Mouse (Mus musculus): ENCODE data around the gene Impdh1. TPM values are rescaled to one million over a fixed set of nuclear protein-coding genes. Genes with fewer than 3 reads are reported as not detected.

The Impdh1 gene
- polyA plus RNA-seq, 1 experiment = 16.8 TPM

- Histone ChIP-seq H3K36me3 (ENCODE audit: control insufficient read depth, insufficient read depth, low read length) (no peaks in the 10 kb centered on the region), H3K4me3 (ENCODE audit: insufficient read depth, low read depth, low read length) (no peak overlapping the region), H3K4me1 (ENCODE audit: control insufficient read depth, insufficient read depth, low read length) (no peaks in the 10 kb centered on the region), H3K27me3 (replicated peaks; ENCODE audit: control insufficient read depth, insufficient read depth, low read length) (no peaks in the 10 kb centered on the region), H3K27ac (ENCODE audit: insufficient read depth, low read depth, low read length) (no peak overlapping the region)
- DNase-seq = no peak
- TF ChIP-seq CTCF (conservative IDR thresholded peaks at IDR 0.05; ENCODE audit: insufficient read depth, insufficient read length, low read depth, low read length) = no peak
- no peak for TF ChIP-seq POLR2A (IDR thresholded peaks at IDR 0.05; ENCODE audit: low read depth, low read length)
- WGBS = 74% methylated on average over 8 of the region's 8 CpGs
Observed at GRCm38 (mm10) chr6:29179843-29180242, 36.3 kb downstream of the Impdh1 start.

- TF ChIP-seq POLR2A (IDR thresholded peaks at IDR 0.05; ENCODE audit: low read depth, low read length) (no peak), CTCF (conservative IDR thresholded peaks at IDR 0.05; ENCODE audit: insufficient read depth, insufficient read length, low read depth, low read length) (no peak)
- WGBS = 2% methylated on average over 71 of the region's 79 CpGs
- DNase-seq = peak; percentile 52
- no peaks in the 10 kb centered on the region for H3K4me1 ChIP-seq (ENCODE audit: control insufficient read depth, insufficient read depth, low read length)
- H3K27ac ChIP-seq (ENCODE audit: insufficient read depth, low read depth, low read length) = no peak within 1 kb of the TSS
- H3K4me3 ChIP-seq (ENCODE audit: insufficient read depth, low read depth, low read length) = peak within 1 kb of the TSS; percentile 42
- no peaks in the 10 kb centered on the region for H3K36me3 ChIP-seq (ENCODE audit: control insufficient read depth, insufficient read depth, low read length)
- no peaks in the 10 kb centered on the region for H3K27me3 ChIP-seq (replicated peaks; ENCODE audit: control insufficient read depth, insufficient read depth, low read length)
Observed at GRCm38 (mm10) chr6:29178888-29179658, 37.1 kb downstream of the Impdh1 start, which contains the start of gene Prrt4. Gene Prrt4 (minus strand): TSS chr6:29179584.

- Histone ChIP-seq H3K27ac (ENCODE audit: insufficient read depth, low read depth, low read length) (no peak overlapping the region), H3K4me3 (ENCODE audit: insufficient read depth, low read depth, low read length) (no peak overlapping the region), H3K27me3 (replicated peaks; ENCODE audit: control insufficient read depth, insufficient read depth, low read length) (no peaks in the 10 kb centered on the region), H3K36me3 (ENCODE audit: control insufficient read depth, insufficient read depth, low read length) (no peaks in the 10 kb centered on the region), H3K4me1 (ENCODE audit: control insufficient read depth, insufficient read depth, low read length) (no peaks in the 10 kb centered on the region)
- WGBS = 64% methylated on average over 17 of the region's 17 CpGs
- TF ChIP-seq POLR2A (IDR thresholded peaks at IDR 0.05; ENCODE audit: low read depth, low read length) (no peak), CTCF (conservative IDR thresholded peaks at IDR 0.05; ENCODE audit: insufficient read depth, insufficient read length, low read depth, low read length) (no peak)
- no peak for DNase-seq
Observed at GRCm38 (mm10) chr6:29177901-29178879, 38.0 kb downstream of the Impdh1 start.

GRCm38 (mm10) chr6:29175113-29175512, 41.1 kb downstream of the Impdh1 start:
- WGBS = 91% methylated on average over 3 of the region's 3 CpGs
- peaks cover 4% of the 10 kb centered on the region; the same call in 1 of the 2 replicates for H3K27me3 ChIP-seq (replicated peaks; ENCODE audit: control insufficient read depth, insufficient read depth, low read length)

GRCm38 (mm10) chr6:29174368-29174767, 41.8 kb downstream of the Impdh1 start:
- Histone ChIP-seq H3K27ac (ENCODE audit: insufficient read depth, low read depth, low read length) (no peak overlapping the region), H3K36me3 (ENCODE audit: control insufficient read depth, insufficient read depth, low read length) (no peaks in the 10 kb centered on the region), H3K27me3 (replicated peaks; ENCODE audit: control insufficient read depth, insufficient read depth, low read length) (peaks cover 4% of the 10 kb centered on the region; the same call in 1 of the 2 replicates), H3K4me3 (ENCODE audit: insufficient read depth, low read depth, low read length) (no peak overlapping the region), H3K4me1 (ENCODE audit: control insufficient read depth, insufficient read depth, low read length) (no peaks in the 10 kb centered on the region)
- 32% methylated on average over 7 of the region's 7 CpGs for WGBS
- DNase-seq = no peak
- TF ChIP-seq CTCF (conservative IDR thresholded peaks at IDR 0.05; ENCODE audit: insufficient read depth, insufficient read length, low read depth, low read length) (no peak), POLR2A (IDR thresholded peaks at IDR 0.05; ENCODE audit: low read depth, low read length) (no peak)

More at GRCm38 (mm10) chr6:29175113-29175512, 41.1 kb downstream of the Impdh1 start:
- Histone ChIP-seq H3K4me1 (ENCODE audit: control insufficient read depth, insufficient read depth, low read length) (no peaks in the 10 kb centered on the region), H3K27ac (ENCODE audit: insufficient read depth, low read depth, low read length) (no peak overlapping the region), H3K4me3 (ENCODE audit: insufficient read depth, low read depth, low read length) (no peak overlapping the region), H3K36me3 (ENCODE audit: control insufficient read depth, insufficient read depth, low read length) (no peaks in the 10 kb centered on the region)
- DNase-seq = no peak
- TF ChIP-seq POLR2A (IDR thresholded peaks at IDR 0.05; ENCODE audit: low read depth, low read length) = no peak
- TF ChIP-seq CTCF (conservative IDR thresholded peaks at IDR 0.05; ENCODE audit: insufficient read depth, insufficient read length, low read depth, low read length) = no peak

GRCm38 (mm10) chr6:29170952-29171388, 45.2 kb downstream of the Impdh1 start:
- Histone ChIP-seq H3K36me3 (ENCODE audit: control insufficient read depth, insufficient read depth, low read length) (no peaks in the 10 kb centered on the region), H3K4me3 (ENCODE audit: insufficient read depth, low read depth, low read length) (peak overlapping the region; percentile 56), H3K4me1 (ENCODE audit: control insufficient read depth, insufficient read depth, low read length) (no peaks in the 10 kb centered on the region), H3K27ac (ENCODE audit: insufficient read depth, low read depth, low read length) (no peak overlapping the region), H3K27me3 (replicated peaks; ENCODE audit: control insufficient read depth, insufficient read depth, low read length) (peaks cover 4% of the 10 kb centered on the region; the same call in 1 of the 2 replicates)
- TF ChIP-seq POLR2A (IDR thresholded peaks at IDR 0.05; ENCODE audit: low read depth, low read length) (no peak), CTCF (conservative IDR thresholded peaks at IDR 0.05; ENCODE audit: insufficient read depth, insufficient read length, low read depth, low read length) (peak; percentile 69)
- peak; percentile 80 for DNase-seq
- WGBS = 1% methylated on average over 40 of the region's 40 CpGs
